Mouse (Mus musculus) thymus, postnatal 10 days (tissue): ENCODE results near the gene AY074887.
A peak's percentile ranks its signal among the peaks of the same experiment; 100 is the strongest.

ENCODE experiments used
- DNase-seq, 2 experiments: peaks; one replicate each; pipeline ENCODE4 v3.0.0; 2021; ENCODE audit warnings: low spot score in 2 of 2

The AY074887 gene

GRCm38 (mm10) chr9:54917010-54917677 is 33.7 kb downstream of the AY074887 start, which contains the start of gene Hykk:
Hykk (plus strand) TSS chr9:54917283.
- peak; percentile 69 to 73 for DNase-seq

- no peak for DNase-seq
These were observed 34.4 kb downstream of the AY074887 start for GRCm38 (mm10) chr9:54916401-54916800.

GRCm38 (mm10) chr9:54915576-54915975 is 35.2 kb downstream of the AY074887 start:
- DNase-seq = no peak

GRCm38 (mm10) chr9:54909446-54909845 is 41.4 kb downstream of the AY074887 start:
- no peak for DNase-seq
